Mouse (Mus musculus): Measurements from ENCODE around the gene Epha1. TPM values are rescaled to one million over a fixed set of nuclear protein-coding genes. Genes with fewer than 3 reads are reported as not detected.

Gene Epha1
- polyA plus RNA-seq, 1 experiment from 2014 or later: 7.0 TPM

DNA sequence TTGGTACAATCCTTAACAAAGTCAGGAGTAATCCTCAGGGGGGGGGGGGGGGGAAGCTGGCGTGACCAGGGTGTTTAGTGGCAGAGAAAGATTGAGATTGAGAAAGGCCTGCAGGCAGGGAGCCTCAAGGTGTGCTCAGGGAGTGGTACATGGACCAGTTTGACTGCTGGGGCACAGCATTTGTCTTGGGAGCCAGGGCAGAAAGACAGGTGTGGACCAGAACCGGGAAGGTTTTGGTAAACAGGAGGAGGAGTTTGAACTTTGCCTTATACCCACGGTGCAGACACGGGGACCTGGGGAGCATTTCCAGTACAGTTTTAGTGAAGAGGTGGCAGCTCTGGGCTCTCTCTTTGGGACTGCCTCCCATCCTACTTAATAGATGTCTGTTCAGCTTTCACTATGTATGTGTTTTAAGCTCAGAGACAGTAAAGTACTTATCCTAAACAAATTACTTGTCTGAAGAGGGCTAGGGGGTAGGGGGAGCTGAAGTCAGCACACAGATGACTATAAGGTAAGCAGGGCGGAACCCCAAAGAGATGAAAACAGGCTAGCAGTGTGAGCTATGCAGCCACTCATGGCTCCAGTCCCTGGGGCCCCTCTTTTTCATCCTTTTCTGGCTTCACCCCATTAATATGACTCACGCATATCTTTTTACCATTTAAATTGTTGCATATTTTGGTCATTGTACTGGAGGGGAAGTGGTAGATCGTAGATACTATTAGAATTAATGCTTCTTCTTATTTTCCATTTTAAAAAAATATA lies 782 bp upstream of the Epha1 start:
- H3K27ac ChIP-seq (ENCODE audit: low read depth): no peak overlapping the region
- peak overlapping the region; percentile 91 for H3K4me2 ChIP-seq
- no peak for TF ChIP-seq CTCF (IDR thresholded peaks at IDR 0.05; ENCODE audit: low read depth)
- H3K9me3 ChIP-seq (ENCODE audit: low read depth, low read length): no peaks in the 10 kb centered on the region
- ATAC-seq (ENCODE audit: insufficient read depth): no peak
- no peaks in the 10 kb centered on the region for H3K36me3 ChIP-seq (ENCODE audit: insufficient read depth)
- H3K27me3 ChIP-seq (ENCODE audit: insufficient read depth, low read length): no peaks in the 10 kb centered on the region
- WGBS: 38% methylated on average over 7 of the region's 7 CpGs
- H3K9ac ChIP-seq: no peak overlapping the region
- H3K4me3 ChIP-seq (ENCODE audit: low read depth, low read length): peak overlapping the region; percentile 55
- H3K4me1 ChIP-seq (ENCODE audit: insufficient read depth): peaks cover 17% of the 10 kb centered on the region
- DNase-seq: no peak

DNA sequence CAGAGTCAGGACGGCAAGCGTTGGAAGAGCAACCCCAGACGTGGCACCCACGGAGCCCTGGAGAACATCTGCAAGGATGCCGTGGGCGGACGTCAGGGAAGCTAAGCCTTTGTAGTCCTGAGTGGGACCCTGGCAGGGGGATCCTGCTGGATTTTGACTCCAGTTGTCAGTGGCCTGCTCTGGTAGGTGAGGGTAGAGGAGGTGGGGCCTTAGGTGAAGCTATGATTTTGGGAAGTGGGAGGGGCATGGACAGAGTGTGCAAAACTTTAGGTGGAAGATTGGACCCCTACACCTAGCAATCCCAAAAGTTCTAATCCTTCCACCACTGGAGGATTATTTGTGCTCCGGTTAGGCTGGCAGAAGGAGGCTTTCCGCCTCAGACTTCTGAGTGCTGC lies 650 bp downstream of the Epha1 start:
- peak; percentile 2; the same call in 1 of the 2 replicates for ATAC-seq (ENCODE audit: insufficient read depth)
- H3K27ac ChIP-seq (ENCODE audit: low read depth): no peak overlapping the region
- H3K4me2 ChIP-seq: peak overlapping the region; percentile 91
- H3K36me3 ChIP-seq (ENCODE audit: insufficient read depth): no peaks in the 10 kb centered on the region
- peak overlapping the region; percentile 55 for H3K4me3 ChIP-seq (ENCODE audit: low read depth, low read length)
- no peaks in the 10 kb centered on the region for H3K27me3 ChIP-seq (ENCODE audit: insufficient read depth, low read length)
- no peaks in the 10 kb centered on the region for H3K9me3 ChIP-seq (ENCODE audit: low read depth, low read length)
- no peak for DNase-seq
- peaks cover 17% of the 10 kb centered on the region for H3K4me1 ChIP-seq (ENCODE audit: insufficient read depth)
- TF ChIP-seq CTCF (IDR thresholded peaks at IDR 0.05; ENCODE audit: low read depth): no peak
- 25% methylated on average over 9 of the region's 9 CpGs for WGBS
- peak overlapping the region; percentile 53 for H3K9ac ChIP-seq

DNA sequence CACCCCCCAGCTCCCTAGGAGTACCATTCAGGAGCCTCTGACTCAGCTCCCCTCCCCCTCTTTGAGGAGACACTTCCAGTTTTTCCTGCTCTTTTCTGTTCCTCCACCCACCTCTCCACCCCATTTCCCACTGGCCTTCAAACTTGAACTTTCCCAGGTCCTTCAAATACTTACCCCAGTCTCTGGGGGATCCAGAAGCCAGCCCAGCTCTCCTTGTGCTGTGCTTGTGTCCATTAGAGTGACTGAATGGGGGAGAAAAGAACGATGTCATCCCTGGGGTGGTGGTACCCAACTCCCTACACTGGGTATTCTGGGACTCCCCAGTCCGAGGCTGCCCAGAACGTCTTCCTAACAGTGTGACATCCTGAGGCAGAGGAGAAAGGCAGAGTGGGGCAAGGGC lies 1.1 kb downstream of the Epha1 start:
- WGBS: 9% methylated on average over 3 of the region's 3 CpGs
- Histone ChIP-seq H3K27ac (ENCODE audit: low read depth) (no peak overlapping the region), H3K27me3 (ENCODE audit: insufficient read depth, low read length) (no peaks in the 10 kb centered on the region), H3K9me3 (ENCODE audit: low read depth, low read length) (no peaks in the 10 kb centered on the region), H3K36me3 (ENCODE audit: insufficient read depth) (no peaks in the 10 kb centered on the region), H3K9ac (no peak overlapping the region), H3K4me1 (ENCODE audit: insufficient read depth) (peaks cover 17% of the 10 kb centered on the region), H3K4me2 (peak overlapping the region; percentile 91), H3K4me3 (ENCODE audit: low read depth, low read length) (peak overlapping the region; percentile 55)
- no peak for TF ChIP-seq CTCF (IDR thresholded peaks at IDR 0.05; ENCODE audit: low read depth)
- DNase-seq (no peak), ATAC-seq (ENCODE audit: insufficient read depth) (no peak)

GRCm38 (mm10) chr6:42370630-42371363 lies 2.3 kb downstream of the Epha1 start:
- Histone ChIP-seq H3K4me2 (no peak overlapping the region), H3K4me1 (ENCODE audit: insufficient read depth) (peaks cover 17% of the 10 kb centered on the region), H3K27me3 (ENCODE audit: insufficient read depth, low read length) (no peaks in the 10 kb centered on the region), H3K9me3 (ENCODE audit: low read depth, low read length) (no peaks in the 10 kb centered on the region), H3K27ac (ENCODE audit: low read depth) (peak overlapping the region; percentile 47; the same call in 1 of the 2 replicates), H3K4me3 (ENCODE audit: low read depth, low read length) (no peak overlapping the region), H3K9ac (no peak overlapping the region), H3K36me3 (ENCODE audit: insufficient read depth) (no peaks in the 10 kb centered on the region)
- peak; percentile 89 for DNase-seq
- WGBS: 41% methylated on average over 4 of the region's 4 CpGs
- TF ChIP-seq CTCF (IDR thresholded peaks at IDR 0.05; ENCODE audit: low read depth): no peak
- ATAC-seq (ENCODE audit: insufficient read depth): peak; percentile 78

- H3K9ac ChIP-seq: no peak overlapping the region
- peak overlapping the region; percentile 7; the same call in 1 of the 2 replicates for H3K27ac ChIP-seq (ENCODE audit: low read depth)
- ATAC-seq (ENCODE audit: insufficient read depth) (peak; percentile 45), DNase-seq (peak; percentile 77)
- no peaks in the 10 kb centered on the region for H3K9me3 ChIP-seq (ENCODE audit: low read depth, low read length)
- WGBS: 20% methylated on average over 3 of the region's 3 CpGs
- no peak overlapping the region for H3K4me2 ChIP-seq
- peaks cover 17% of the 10 kb centered on the region for H3K4me1 ChIP-seq (ENCODE audit: insufficient read depth)
- H3K36me3 ChIP-seq (ENCODE audit: insufficient read depth): 0 out of 2 replicates have a peak, but pooled peaks cover 2% of the 10 kb centered on the region
- TF ChIP-seq CTCF (IDR thresholded peaks at IDR 0.05; ENCODE audit: low read depth): no peak
- no peak overlapping the region for H3K4me3 ChIP-seq (ENCODE audit: low read depth, low read length)
- H3K27me3 ChIP-seq (ENCODE audit: insufficient read depth, low read length): no peaks in the 10 kb centered on the region
These were observed 3.2 kb downstream of the Epha1 start for GRCm38 (mm10) chr6:42369870-42370269.

- WGBS: 87% methylated on average over 6 of the region's 6 CpGs
- DNase-seq (no peak), ATAC-seq (ENCODE audit: insufficient read depth) (no peak)
- H3K27ac ChIP-seq (ENCODE audit: low read depth): no peak overlapping the region
- 0 out of 2 replicates have a peak, but pooled peaks cover 11% of the 10 kb centered on the region for H3K4me1 ChIP-seq (ENCODE audit: insufficient read depth)
- H3K4me2 ChIP-seq: no peak overlapping the region
- no peak for TF ChIP-seq CTCF (IDR thresholded peaks at IDR 0.05; ENCODE audit: low read depth)
- no peaks in the 10 kb centered on the region for H3K27me3 ChIP-seq (ENCODE audit: insufficient read depth, low read length)
- no peak overlapping the region for H3K4me3 ChIP-seq (ENCODE audit: low read depth, low read length)
- no peaks in the 10 kb centered on the region for H3K9me3 ChIP-seq (ENCODE audit: low read depth, low read length)
- peaks cover 24% of the 10 kb centered on the region for H3K36me3 ChIP-seq (ENCODE audit: insufficient read depth)
- H3K9ac ChIP-seq: no peak overlapping the region
These were observed 7.9 kb downstream of the Epha1 start for GRCm38 (mm10) chr6:42365215-42365614.

GRCm38 (mm10) chr6:42364607-42365006 lies 8.5 kb downstream of the Epha1 start:
- H3K36me3 ChIP-seq (ENCODE audit: insufficient read depth): peaks cover 30% of the 10 kb centered on the region
- no peak for TF ChIP-seq CTCF (IDR thresholded peaks at IDR 0.05; ENCODE audit: low read depth)
- H3K27me3 ChIP-seq (ENCODE audit: insufficient read depth, low read length): no peaks in the 10 kb centered on the region
- no peaks in the 10 kb centered on the region for H3K9me3 ChIP-seq (ENCODE audit: low read depth, low read length)
- H3K27ac ChIP-seq (ENCODE audit: low read depth): no peak overlapping the region
- no peak overlapping the region for H3K4me2 ChIP-seq
- 0 out of 2 replicates have a peak, but pooled peaks cover 11% of the 10 kb centered on the region for H3K4me1 ChIP-seq (ENCODE audit: insufficient read depth)
- H3K4me3 ChIP-seq (ENCODE audit: low read depth, low read length): no peak overlapping the region
- DNase-seq (no peak), ATAC-seq (ENCODE audit: insufficient read depth) (no peak)
- WGBS: 74% methylated on average over 15 of the region's 15 CpGs
- H3K9ac ChIP-seq: no peak overlapping the region
